Mouse (Mus musculus): ENCODE results near the gene B4gat1.

Gene B4gat1

GRCm38 (mm10) chr19:5045531-5045930 is 6.9 kb downstream of the B4gat1 start:
- CTCF ChIA-PET = interaction anchor here in 1 of 4 experiments (0.7 to 1.2 kb wide), 3 partner anchors 9 to 43 kb away, joined by 3 read pairs; partner anchors contain the start of gene Yif1a
- POLR2A ChIA-PET = interaction anchor here (0.6 to 2.2 kb wide), 12 partner anchors 8 to 306 kb away, joined by 3 to 8 read pairs (median 3); partner anchors contain the start of genes Slc29a2 (in 3 of the 4) and Cd248 (in 1 of the 4)

GRCm38 (mm10) chr19:5048138-5049056 is 9.8 kb downstream of the B4gat1 start:
- CTCF ChIA-PET = interaction anchor here in 3 of 4 experiments (0.5 to 11.3 kb wide), 9 partner anchors 8 to 103 kb away, joined by 3 to 201 read pairs (median 6); partner anchors contain the start of genes AC124502.3 (in 1 of the 3), B4gat1 (in 1 of the 3), Brms1 (in 1 of the 3) and Cd248 (in 1 of the 3)

GRCm38 (mm10) chr19:5049325-5049724 is 10.7 kb downstream of the B4gat1 start:
- CTCF ChIA-PET = interaction anchor here in 3 of 4 experiments (0.6 to 11.3 kb wide), 18 partner anchors 8 to 102 kb away, joined by 3 to 201 read pairs (median 7); partner anchors contain the start of genes Brms1 (in 2 of the 3), AC124502.3 (in 1 of the 3), B4gat1 (in 1 of the 3) and Cd248 (in 1 of the 3)

More at GRCm38 (mm10) chr19:5048138-5049056, 9.8 kb downstream of the B4gat1 start:
- POLR2A ChIA-PET = interaction anchor here in 3 of 4 experiments (0.5 to 9.3 kb wide), 10 partner anchors 7 to 260 kb away, joined by 3 to 96 read pairs (median 4); partner anchors contain the start of genes AC124502.3 (in 3 of the 3), B4gat1 (in 3 of the 3), Slc29a2 (in 2 of the 3) and Brms1 (in 1 of the 3)

GRCm38 (mm10) chr19:5050047-5050905 is 11.7 kb downstream of the B4gat1 start, which contains the start of gene Rin1:
TSS of gene Rin1 (plus strand) at chr19:5050481.
- ChIA-PET CTCF (interaction anchor here (0.5 to 11.3 kb wide), 64 partner anchors 9 to 1008 kb away, joined by 3 to 201 read pairs (median 4); partner anchors contain the start of genes AC124502.3 (in 4 of the 4), B4gat1 (in 3 of the 4), Brms1 (in 2 of the 4) and Cd248 (in 2 of the 4)), POLR2A (interaction anchor here in 3 of 4 experiments (0.6 to 13.6 kb wide), 41 partner anchors 9 to 767 kb away, joined by 3 to 197 read pairs (median 5); partner anchors contain the start of genes AC124502.3 (in 3 of the 3), B4gat1 (in 3 of the 3), Yif1a (in 3 of the 3) and Brms1 (in 2 of the 3))

More at GRCm38 (mm10) chr19:5049325-5049724, 10.7 kb downstream of the B4gat1 start:
- POLR2A ChIA-PET = interaction anchor here in 3 of 4 experiments (0.6 to 9.3 kb wide), 14 partner anchors 8 to 59 kb away, joined by 3 to 96 read pairs (median 5); partner anchors contain the start of genes AC124502.3 (in 3 of the 3), B4gat1 (in 3 of the 3), Brms1 (in 1 of the 3) and Slc29a2 (in 1 of the 3)

GRCm38 (mm10) chr19:5051031-5051430 is 12.4 kb downstream of the B4gat1 start:
- ChIA-PET POLR2A (interaction anchor here in 3 of 4 experiments (0.7 to 13.6 kb wide), 37 partner anchors 8 to 257 kb away, joined by 3 to 197 read pairs (median 5); partner anchors contain the start of genes AC124502.3 (in 3 of the 3), B4gat1 (in 3 of the 3), Brms1 (in 2 of the 3) and Cd248 (in 2 of the 3)), CTCF (interaction anchor here (0.5 to 11.3 kb wide), 34 partner anchors 8 to 913 kb away, joined by 3 to 201 read pairs (median 6); partner anchors contain the start of genes AC124502.3 (in 4 of the 4), B4gat1 (in 3 of the 4), Cd248 (in 3 of the 4) and Klc2 (in 2 of the 4))

GRCm38 (mm10) chr19:5051515-5051914 is 12.9 kb downstream of the B4gat1 start:
- POLR2A ChIA-PET = interaction anchor here in 3 of 4 experiments (0.6 to 13.6 kb wide), 36 partner anchors 8 to 258 kb away, joined by 3 to 197 read pairs (median 4); partner anchors contain the start of genes AC124502.3 (in 3 of the 3), B4gat1 (in 3 of the 3), Cd248 (in 3 of the 3) and Brms1 (in 2 of the 3)

GRCm38 (mm10) chr19:5052166-5052822 is 13.7 kb downstream of the B4gat1 start:
- POLR2A ChIA-PET = interaction anchor here (0.6 to 13.6 kb wide), 30 partner anchors 8 to 243 kb away, joined by 3 to 197 read pairs (median 4); partner anchors contain the start of genes Cd248 (in 4 of the 4), AC124502.3 (in 2 of the 4), B4gat1 (in 2 of the 4) and Slc29a2 (in 2 of the 4)
- CTCF ChIA-PET = interaction anchor here (0.5 to 11.3 kb wide), 27 partner anchors 9 to 1429 kb away, joined by 3 to 201 read pairs (median 8); partner anchors contain the start of genes AC124502.3 (in 2 of the 4), B4gat1 (in 2 of the 4), Cd248 (in 2 of the 4) and Brms1 (in 1 of the 4)

More at GRCm38 (mm10) chr19:5051515-5051914, 12.9 kb downstream of the B4gat1 start:
- CTCF ChIA-PET = interaction anchor here (0.5 to 11.3 kb wide), 34 partner anchors 9 to 1428 kb away, joined by 3 to 201 read pairs (median 4); partner anchors contain the start of genes AC124502.3 (in 3 of the 4), B4gat1 (in 3 of the 4), Cd248 (in 3 of the 4) and Klc2 (in 2 of the 4)

GRCm38 (mm10) chr19:5052853-5053252 is 14.2 kb downstream of the B4gat1 start:
- ChIA-PET POLR2A (interaction anchor here (0.6 to 13.6 kb wide), 25 partner anchors 7 to 156 kb away, joined by 3 to 197 read pairs (median 6); partner anchors contain the start of genes Cd248 (in 3 of the 4), Slc29a2 (in 3 of the 4), AC124502.3 (in 2 of the 4) and B4gat1 (in 2 of the 4)), CTCF (interaction anchor here (0.5 to 11.3 kb wide), 31 partner anchors 9 to 435 kb away, joined by 3 to 201 read pairs (median 9); partner anchors contain the start of genes Cd248 (in 3 of the 4), AC124502.3 (in 2 of the 4), B4gat1 (in 2 of the 4) and Brms1 (in 1 of the 4))

- ChIA-PET POLR2A (interaction anchor here (0.6 to 13.6 kb wide), 45 partner anchors 8 to 544 kb away, joined by 3 to 197 read pairs (median 4); partner anchors contain the start of genes Cd248 (in 3 of the 4), Slc29a2 (in 3 of the 4), Yif1a (in 3 of the 4) and AC124502.3 (in 2 of the 4)), CTCF (interaction anchor here (0.5 to 11.3 kb wide), 77 partner anchors 8 to 1031 kb away, joined by 3 to 201 read pairs (median 5); partner anchors contain the start of genes Cd248 (in 4 of the 4), Slc29a2 (in 3 of the 4), Yif1a (in 3 of the 4) and AC124502.3 (in 2 of the 4))
Observed at GRCm38 (mm10) chr19:5053909-5054308, 15.3 kb downstream of the B4gat1 start.

- POLR2A ChIA-PET = interaction anchor here in 3 of 4 experiments (0.5 to 13.6 kb wide), 10 partner anchors 11 to 93 kb away, joined by 3 to 197 read pairs (median 4); partner anchors contain the start of genes AC124502.3 (in 1 of the 3), B4gat1 (in 1 of the 3), Brms1 (in 1 of the 3) and Cd248 (in 1 of the 3)
- CTCF ChIA-PET = interaction anchor here (0.5 to 11.3 kb wide), 33 partner anchors 11 to 400 kb away, joined by 3 to 201 read pairs (median 4); partner anchors contain the start of genes Cd248 (in 2 of the 4), Brms1 (in 1 of the 4), Slc29a2 (in 1 of the 4) and Yif1a (in 1 of the 4)
Observed at GRCm38 (mm10) chr19:5056251-5056650, 17.6 kb downstream of the B4gat1 start.

GRCm38 (mm10) chr19:5057876-5058775 is 19.5 kb downstream of the B4gat1 start:
- CTCF ChIA-PET = interaction anchor here in 3 of 4 experiments (0.6 to 11.3 kb wide), 16 partner anchors 8 to 443 kb away, joined by 3 to 201 read pairs (median 6); partner anchors contain the start of genes Cd248 (in 2 of the 3), AC124502.3 (in 1 of the 3), B4gat1 (in 1 of the 3) and Lrfn4 (in 1 of the 3)
- POLR2A ChIA-PET = interaction anchor here (0.6 to 13.6 kb wide), 39 partner anchors 7 to 433 kb away, joined by 3 to 197 read pairs (median 4); partner anchors contain the start of genes AC124502.3 (in 3 of the 4), B4gat1 (in 3 of the 4), Rin1 (in 3 of the 4) and Slc29a2 (in 3 of the 4)

GRCm38 (mm10) chr19:5058801-5059771 is 20.5 kb downstream of the B4gat1 start:
- POLR2A ChIA-PET = interaction anchor here (0.6 to 13.6 kb wide), 42 partner anchors 8 to 537 kb away, joined by 3 to 197 read pairs (median 4); partner anchors contain the start of genes AC124502.3 (in 3 of the 4), B4gat1 (in 3 of the 4), Cd248 (in 3 of the 4) and Rin1 (in 3 of the 4)
- CTCF ChIA-PET = interaction anchor here in 3 of 4 experiments (0.5 to 11.3 kb wide), 22 partner anchors 8 to 682 kb away, joined by 3 to 201 read pairs (median 6); partner anchors contain the start of genes Cd248 (in 2 of the 3), AC124502.3 (in 1 of the 3), B4gat1 (in 1 of the 3) and Lrfn4 (in 1 of the 3)

Measured in embryonic stem cell, embryonic (primary cell).